Mouse (Mus musculus) hindlimb bud, embryonic 11.5 days (tissue): ENCODE measurements around the gene Ints5.
"Not testable (repeated sequence)": the region's sequence is repeated elsewhere in the genome, so short reads cannot be mapped to it uniquely, and the experiment has no call there.

ENCODE experiments used
- DNase-seq: peaks from one replicate; pipeline ENCODE4 v3.0.0-alpha.2; 2012; ENCODE audit warnings: low read depth, low spot score; ENCODE audit errors: extremely low spot score

Gene Ints5

GRCm38 (mm10) chr19:8892829-8893766, at the start of gene Ints5:
Ints5 (plus strand) TSS chr19:8893005.
- no peak for DNase-seq

- DNase-seq, result no peak
Observed at GRCm38 (mm10) chr19:8844371-8845129, 48.3 kb upstream of the Ints5 start.

- DNase-seq, result no peak
Observed at GRCm38 (mm10) chr19:8848356-8848755, 44.4 kb upstream of the Ints5 start.

GRCm38 (mm10) chr19:8850402-8850901, 42.4 kb upstream of the Ints5 start, which contains the start of gene Lrrn4cl:
Lrrn4cl (plus strand) TSS chr19:8850768.
- no peak for DNase-seq

GRCm38 (mm10) chr19:8851639-8852038, 41.2 kb upstream of the Ints5 start:
- DNase-seq, result no peak

- no peak for DNase-seq
Observed at GRCm38 (mm10) chr19:8852236-8852928, 40.4 kb upstream of the Ints5 start.

- no peak for DNase-seq
Observed at GRCm38 (mm10) chr19:8853117-8853516, 39.7 kb upstream of the Ints5 start.

GRCm38 (mm10) chr19:8857689-8858088, 35.1 kb upstream of the Ints5 start:
- no peak for DNase-seq

- DNase-seq, result no peak
Observed at GRCm38 (mm10) chr19:8859018-8859417, 33.8 kb upstream of the Ints5 start.

GRCm38 (mm10) chr19:8864265-8864664, 28.5 kb upstream of the Ints5 start:
- DNase-seq, result no peak

GRCm38 (mm10) chr19:8870381-8870780, 22.4 kb upstream of the Ints5 start:
- not testable (repeated sequence) for DNase-seq

- no peak for DNase-seq
Observed at GRCm38 (mm10) chr19:8870838-8871237, 22.0 kb upstream of the Ints5 start.

GRCm38 (mm10) chr19:8871267-8872186, 21.3 kb upstream of the Ints5 start, which contains the start of gene Ubxn1:
Ubxn1 (plus strand) TSS chr19:8871496.
- DNase-seq, result peak; percentile 79

GRCm38 (mm10) chr19:8872266-8872840, 20.5 kb upstream of the Ints5 start:
- DNase-seq, result no peak

GRCm38 (mm10) chr19:8875031-8875430, 17.8 kb upstream of the Ints5 start:
- DNase-seq, result no peak

GRCm38 (mm10) chr19:8880311-8881033, 12.3 kb upstream of the Ints5 start, which contains the start of gene Uqcc3:
Uqcc3 (minus strand) TSS chr19:8880923.
- DNase-seq, result no peak

- no peak for DNase-seq
Observed at GRCm38 (mm10) chr19:8881034-8881392, 11.8 kb upstream of the Ints5 start.

- DNase-seq, result no peak
Observed at GRCm38 (mm10) chr19:8883616-8884015, 9.2 kb upstream of the Ints5 start, which contains the start of the genes Lbhd1 and Gm49403. Lbhd1 (plus strand) TSS chr19:8883732. Gm49403 (plus strand) TSS chr19:8883930.
